19 mouse cellular contexts compared by ENCODE assay signal in the genomic region with DNA sequence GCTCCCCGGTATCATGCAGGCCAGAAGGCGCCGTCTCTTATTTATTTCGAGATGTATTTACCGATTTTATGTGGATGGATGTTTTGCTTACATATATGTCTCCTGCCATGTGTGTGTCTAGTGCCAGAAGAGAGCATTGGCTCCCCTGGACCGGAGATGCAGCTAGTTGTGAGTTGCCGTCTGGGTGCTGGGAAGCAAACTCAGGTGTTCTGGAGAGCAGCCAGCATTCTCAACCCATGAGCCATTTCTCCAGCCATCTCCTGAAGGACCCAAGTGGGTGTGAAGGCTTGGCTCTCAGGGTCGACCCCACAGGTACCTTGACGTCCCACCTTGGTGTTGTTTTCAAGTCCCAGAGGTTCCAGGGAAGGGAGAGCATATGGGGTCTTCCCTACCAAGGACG. TPM values are rescaled to one million over a fixed set of nuclear protein-coding genes. Genes with fewer than 3 reads are reported as not detected.
"Had no signal": no experiment of that assay in that cellular context is flagged by ENCODE, and none has a peak within 500 bp of the region (broad histone marks: within the 10 kb centered on the region; RNA-seq: fewer than 3 reads in every experiment).

No protein-coding gene starts in this region.

- H3K27ac ChIP-seq: neural tube, embryonic 15.5 days; stomach, embryonic 15.5 days; stomach, postnatal 0 days had no signal

- H3K4me3 ChIP-seq: neural tube, embryonic 15.5 days; stomach, embryonic 15.5 days had no signal

- DNase-seq: retina, postnatal 1 day; right cerebral cortex, adult 18-20 months; right cerebral cortex, postnatal 14 days; right cerebral cortex, postnatal 25 days; right cerebral cortex, postnatal 4 days; spleen, adult 18-20 months; thymus, adult 18-20 months; thymus, adult 2 months; thymus, postnatal 14 days; thymus, postnatal 25 days; thymus, postnatal 36 days; thymus, postnatal 4 days had no signal

RNA-seq across cellular contexts. Expression of a gene that starts 23.5 kb away (rescaled TPM):
- total RNA-seq: neutrophil, adult 5-6 weeks had no signal
- polyA plus RNA-seq: neural tube, embryonic 14.5 days; neural tube, embryonic 15.5 days; spleen, adult 2 months; thymus, postnatal 0 days had no signal
